Mouse (Mus musculus) MEL (cell line): ENCODE measurements around the gene Adamts16. TPM values are rescaled to one million over a fixed set of nuclear protein-coding genes. Genes with fewer than 3 reads are reported as not detected.

Experiments used
- DNase-seq: peaks from one replicate; pipeline ENCODE4 v3.0.0; 2011; ENCODE audit warnings: low read depth, low spot score
- H3K27ac ChIP-seq: 2 replicates; pipeline ENCODE4 v1.5.1; 2012; ENCODE audit warnings: low read depth, mild to moderate bottlenecking, control low read depth, low read length, moderate library complexity; ENCODE audit not compliant: control insufficient read depth
- H3K27me3 ChIP-seq, 2 experiments: fragments of 150-350 bp in 1 of 2; sonication (generic) in 1 of 2; 2 replicates each; pipeline ENCODE4 v1.6.1; 2012; ENCODE audit warnings: low read length in 2 of 2, mild to moderate bottlenecking in 2 of 2, improper control_type of control experiment in 1 of 2, moderate library complexity in 1 of 2; ENCODE audit not compliant: insufficient read depth in 2 of 2, control insufficient read depth in 1 of 2
- H3K36me3 ChIP-seq, 2 experiments: 2 replicates each; pipeline ENCODE4 v1.6.1; 2012 to 2014; ENCODE audit warnings: low read length in 2 of 2, improper control_type of control experiment in 1 of 2, inconsistent platforms in 1 of 2, mild to moderate bottlenecking in 1 of 2; ENCODE audit not compliant: insufficient read depth in 2 of 2, control insufficient read depth in 1 of 2
- H3K4me1 ChIP-seq, 2 experiments: fragments of 150-350 bp in 1 of 2; sonication (generic) in 1 of 2; 2 replicates each; pipeline ENCODE4 v1.6.1; 2012; ENCODE audit warnings: low read length in 2 of 2, improper control_type of control experiment in 1 of 2, mild to moderate bottlenecking in 1 of 2; ENCODE audit not compliant: insufficient read depth in 2 of 2, control insufficient read depth in 1 of 2
- H3K4me3 ChIP-seq, 2 experiments: fragments of 150-350 bp in 1 of 2; sonication (generic) in 1 of 2; 2 replicates each; pipeline ENCODE4 v1.5.1; 2012; ENCODE audit warnings: low read depth in 2 of 2, low read length in 2 of 2, mild to moderate bottlenecking in 2 of 2, moderate library complexity in 2 of 2, control low read depth in 1 of 2, improper control_type of control experiment in 1 of 2; ENCODE audit not compliant: control insufficient read depth in 1 of 2, insufficient read depth in 1 of 2
- H3K79me2 ChIP-seq: 2 replicates; pipeline ENCODE4 v1.6.1; 2012; ENCODE audit warnings: mild to moderate bottlenecking, low read length, moderate library complexity; ENCODE audit not compliant: control insufficient read depth, poor library complexity, insufficient read depth
- H3K9ac ChIP-seq: 2 replicates; pipeline ENCODE4 v1.6.1; 2012; ENCODE audit warnings: low read depth, mild to moderate bottlenecking, control low read depth, low read length, moderate library complexity; ENCODE audit not compliant: control insufficient read depth, poor library complexity, severe bottlenecking
- H3K9me3 ChIP-seq: fragments of 150-350 bp; sonication (generic); replicated peaks from 2 replicates; pipeline ENCODE4 v1.6.1; 2012; ENCODE audit warnings: mild to moderate bottlenecking, low read length, improper control_type of control experiment, moderate library complexity; ENCODE audit not compliant: insufficient read depth
- BHLHE40 ChIP-seq: IDR thresholded peaks from 2 replicates; pipeline ENCODE4 v1.6.1; 2012; ENCODE audit warnings: low read depth, mild to moderate bottlenecking, inconsistent platforms, low read length, improper control_type of control experiment, borderline replicate concordance
- CHD1 ChIP-seq: IDR thresholded peaks from 2 replicates; pipeline ENCODE4 v1.6.1; 2012; ENCODE audit warnings: low read depth, mild to moderate bottlenecking, inconsistent platforms, low read length, improper control_type of control experiment
- CTCF ChIP-seq, 3 experiments: IDR thresholded peaks in 2 of 3; conservative IDR thresholded peaks in 1 of 3; 2 replicates each; pipeline ENCODE4 v1.5.1; 2011 to 2012; ENCODE audit warnings: low read length in 3 of 3, low read depth in 2 of 3, mild to moderate bottlenecking in 2 of 3, improper control_type of control experiment in 1 of 3, inconsistent platforms in 1 of 3, mixed read lengths in 1 of 3, moderate library complexity in 1 of 3; ENCODE audit not compliant: control insufficient read depth in 1 of 3, insufficient read depth in 1 of 3, poor library complexity in 1 of 3, severe bottlenecking in 1 of 3
- E2F4 ChIP-seq: IDR thresholded peaks from 2 replicates; pipeline ENCODE4 v1.6.1; 2011; ENCODE audit warnings: low read depth, low read length, improper control_type of control experiment, borderline replicate concordance
- GABPA ChIP-seq: IDR thresholded peaks from 2 replicates; pipeline ENCODE4 v1.6.1; 2012; ENCODE audit warnings: low read depth, mild to moderate bottlenecking, inconsistent platforms, low read length, improper control_type of control experiment, moderate library complexity
- HCFC1 ChIP-seq: IDR thresholded peaks from 2 replicates; pipeline ENCODE4 v1.6.1; 2012; ENCODE audit warnings: low read depth, mild to moderate bottlenecking, inconsistent platforms, low read length, improper control_type of control experiment, moderate library complexity
- KAT2A ChIP-seq: conservative IDR thresholded peaks from 2 replicates; pipeline ENCODE4 v1.6.1; 2012; ENCODE audit warnings: low read depth, low read length, improper control_type of control experiment, inconsistent platforms
- NELFE ChIP-seq: IDR thresholded peaks from 2 replicates; pipeline ENCODE4 v1.6.1; 2011; ENCODE audit warnings: low read depth, low read length, improper control_type of control experiment
- POLR2AphosphoS5 ChIP-seq: IDR thresholded peaks from 2 replicates; pipeline ENCODE4 v1.6.1; 2012; ENCODE audit warnings: low read depth, borderline replicate concordance, mild to moderate bottlenecking, inconsistent platforms, low read length, moderate library complexity, mixed read lengths
- RCOR1 ChIP-seq: IDR thresholded peaks from 2 replicates; pipeline ENCODE4 v1.6.1; 2012; ENCODE audit warnings: low read depth, mild to moderate bottlenecking, inconsistent platforms, low read length, improper control_type of control experiment
- TAL1 ChIP-seq: IDR thresholded peaks from 2 replicates; pipeline ENCODE4 v1.6.1; 2012; ENCODE audit warnings: mild to moderate bottlenecking, inconsistent platforms, low read length, moderate library complexity, mixed read lengths
- TBP ChIP-seq: IDR thresholded peaks from 2 replicates; pipeline ENCODE4 v1.8.0; 2011; ENCODE audit warnings: low read depth, low read length, improper control_type of control experiment
- TCF12 ChIP-seq: IDR thresholded peaks from 2 replicates; pipeline ENCODE4 v1.6.1; 2014; ENCODE audit warnings: low read depth, mild to moderate bottlenecking, inconsistent platforms, low read length, improper control_type of control experiment, moderate library complexity
- USF1 ChIP-seq: IDR thresholded peaks from 2 replicates; pipeline ENCODE4 v1.6.1; 2014; ENCODE audit warnings: low read depth, mild to moderate bottlenecking, inconsistent platforms, low read length, improper control_type of control experiment, moderate library complexity
- USF2 ChIP-seq, 2 experiments: IDR thresholded peaks; 2 replicates each; pipeline ENCODE4 v1.6.1; 2011 to 2012; ENCODE audit warnings: improper control_type of control experiment in 2 of 2, low read length in 2 of 2, borderline replicate concordance in 1 of 2, inconsistent platforms in 1 of 2, low read depth in 1 of 2, mild to moderate bottlenecking in 1 of 2; ENCODE audit not compliant: insufficient read depth in 1 of 2
- ZMIZ1 ChIP-seq: IDR thresholded peaks from 2 replicates; pipeline ENCODE4 v1.6.1; 2012; ENCODE audit warnings: low read depth, mild to moderate bottlenecking, inconsistent platforms, low read length, improper control_type of control experiment, moderate library complexity
- polyA plus RNA-seq, 2 experiments: library from polyadenylated mRNA; stranded (reverse) in 1 of 2; unstranded in 1 of 2; fragments of >175 nt in 1 of 2; fragments of >200 nt in 1 of 2; gene quantifications; 2 replicates each; pipeline versions ENCODE4 v1.2.1 to v1.2.4; 2012; ENCODE audit warnings: low replicate concordance in 2 of 2, low read depth in 1 of 2; ENCODE audit not compliant: insufficient read length in 2 of 2, insufficient read depth in 1 of 2, missing spikeins in 1 of 2
- total RNA-seq: library from RNA; depleted of rRNA; stranded (reverse); fragments of 300-350 nt; gene quantifications from 2 replicates; pipeline ENCODE4 v1.2.3, GENCODE M21; 2012

The Adamts16 gene
- total and polyA plus RNA-seq, 3 experiments = not detected

GRCm38 (mm10) chr13:70798396-70798795 lies 43.2 kb downstream of the Adamts16 start:
- Histone ChIP-seq H3K9me3 (no peaks in the 10 kb centered on the region), H3K4me1 (no peaks in the 10 kb centered on the region), H3K79me2 (no peaks in the 10 kb centered on the region), H3K27ac (no peak overlapping the region), H3K9ac (no peak overlapping the region), H3K4me3 (no peak overlapping the region), H3K27me3 (no peaks in the 10 kb centered on the region), H3K36me3 (no peaks in the 10 kb centered on the region)
- DNase-seq = no peak
- no peak for TF ChIP-seq CHD1
- no peak for TF ChIP-seq USF1
- TF ChIP-seq USF2 (IDR thresholded peaks at IDR 0.05; ENCODE audit: borderline replicate concordance in 1 of 2, insufficient read depth in 1 of 2, low read depth in 1 of 2, low read length in 2 of 2) = no peak
- no peak for TF ChIP-seq BHLHE40
- TF ChIP-seq CTCF (IDR thresholded peaks at IDR 0.05 in 2 of 3, conservative IDR thresholded peaks at IDR 0.05 in 1 of 3; ENCODE audit: control insufficient read depth in 1 of 3, insufficient read depth in 1 of 3, low read depth in 2 of 3, low read length in 3 of 3, poor library complexity in 1 of 3, severe bottlenecking in 1 of 3) = no peak
- no peak for TF ChIP-seq E2F4
- no peak for TF ChIP-seq POLR2AphosphoS5
- no peak for TF ChIP-seq HCFC1
- no peak for TF ChIP-seq TCF12
- no peak for TF ChIP-seq KAT2A
- no peak for TF ChIP-seq TAL1
- no peak for TF ChIP-seq GABPA

GRCm38 (mm10) chr13:70794074-70794572 lies 47.5 kb downstream of the Adamts16 start:
- H3K27me3 ChIP-seq = no peaks in the 10 kb centered on the region
- H3K9ac ChIP-seq = no peak overlapping the region
- no peaks in the 10 kb centered on the region for H3K4me1 ChIP-seq
- no peaks in the 10 kb centered on the region for H3K9me3 ChIP-seq
- DNase-seq = no peak
- TF ChIP-seq RCOR1 = no peak
- no peak for TF ChIP-seq NELFE
- no peak for TF ChIP-seq ZMIZ1
- no peak for TF ChIP-seq E2F4
- TF ChIP-seq TBP = no peak
- TF ChIP-seq, all 39 proteins: peak for 0
- no peak overlapping the region for H3K27ac ChIP-seq
- H3K4me3 ChIP-seq = no peak overlapping the region
- no peaks in the 10 kb centered on the region for H3K36me3 ChIP-seq
- H3K79me2 ChIP-seq = no peaks in the 10 kb centered on the region
